Mouse (Mus musculus) thymus, postnatal 25 days (tissue): ENCODE measurements at regions not wholly inside any gene's neighbourhood (a gene's known extent, or its start where the extent isn't known, plus 50 kb on each side); places are given as distances from the start of the nearest gene placed in this dataset.

Experiments
- DNase-seq: peaks from one replicate; pipeline ENCODE4 v3.0.0; 2022

DNA sequence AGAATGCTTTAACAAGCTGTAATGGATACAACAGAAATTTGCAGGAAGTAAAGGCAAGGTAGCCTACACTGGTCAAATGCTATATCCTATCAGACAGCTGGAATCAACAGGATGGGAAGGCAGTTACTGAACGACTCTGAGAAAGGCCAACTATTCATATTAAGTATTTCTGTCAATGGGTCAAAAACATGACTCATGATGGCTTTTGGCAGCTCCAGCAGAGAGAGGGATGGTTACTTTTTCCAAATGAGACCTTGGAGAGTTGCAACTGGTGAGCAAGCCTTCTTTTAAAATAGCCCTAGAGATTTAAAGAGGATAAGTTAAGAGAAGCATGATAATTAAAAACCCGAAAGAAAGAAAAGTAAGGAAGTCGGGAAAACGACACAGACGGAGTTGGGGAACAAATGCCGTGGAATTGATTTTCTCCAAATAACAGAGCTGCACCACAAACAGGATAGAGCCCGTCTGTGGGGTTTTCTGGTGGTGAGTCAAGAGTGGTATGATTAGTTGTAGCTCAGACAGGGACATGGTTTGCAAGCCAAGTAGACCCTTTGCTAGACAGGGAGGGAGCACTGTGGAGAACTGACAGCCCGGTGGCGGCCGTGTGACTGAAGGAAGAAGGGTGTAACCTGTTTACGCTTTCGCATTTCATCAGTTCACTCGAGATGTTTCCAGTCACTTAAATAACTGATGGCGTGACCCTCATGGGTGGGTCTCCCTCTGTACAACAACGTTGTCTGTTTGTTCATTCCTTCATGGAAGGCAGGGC lies 3638.1 kb upstream of the Gm7489 start:
- no peak for DNase-seq

DNA sequence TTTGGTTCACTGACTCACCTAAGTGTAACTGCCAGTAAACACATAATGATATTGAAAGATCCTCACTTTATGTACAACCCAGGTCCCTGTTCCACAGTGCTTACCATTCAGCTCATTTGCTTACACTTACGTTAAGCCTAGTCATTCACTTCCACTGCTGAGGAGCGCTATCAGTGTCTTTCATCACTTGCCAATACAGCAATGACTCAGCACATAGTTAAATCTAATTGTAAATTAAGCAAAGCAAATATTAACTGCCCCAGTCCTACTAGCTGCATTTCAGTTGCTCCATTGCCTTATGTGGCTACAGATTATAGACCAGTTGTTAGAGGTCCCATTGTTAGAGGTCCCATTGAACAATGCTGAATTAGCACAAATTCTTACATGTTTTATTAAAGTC lies 3624.6 kb upstream of the Gm7489 start:
- DNase-seq, result no peak

DNA sequence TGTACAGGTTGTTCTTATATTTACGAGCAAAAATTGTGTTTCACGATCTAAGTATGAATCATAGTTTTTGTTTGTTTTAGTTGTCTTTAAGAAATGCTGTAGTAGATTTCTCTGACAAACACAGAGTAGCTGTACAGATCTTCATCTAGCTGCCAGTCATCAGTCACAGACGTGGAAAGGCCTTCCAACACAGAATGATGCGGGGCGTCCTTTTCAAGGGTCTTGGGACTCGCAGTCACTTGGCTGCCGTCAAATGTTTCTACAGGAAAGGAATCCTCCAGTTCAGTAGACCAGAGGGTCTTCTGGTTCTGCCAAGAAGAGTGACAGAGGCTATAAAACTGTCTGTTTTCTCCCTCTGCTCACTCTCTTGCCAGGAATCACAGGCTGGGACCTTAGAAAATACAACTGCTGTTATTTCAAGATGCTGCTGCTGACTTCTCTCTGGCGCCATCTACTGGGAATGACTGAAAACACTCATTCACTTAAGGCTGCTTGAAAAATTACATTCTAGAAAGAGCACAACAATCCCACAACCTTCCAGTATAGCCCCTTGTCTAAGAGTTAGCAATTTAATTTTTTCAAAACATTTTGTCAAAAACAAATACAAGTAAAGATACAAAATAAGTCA lies 3623.3 kb upstream of the Gm7489 start:
- DNase-seq, result peak; percentile 66

DNA sequence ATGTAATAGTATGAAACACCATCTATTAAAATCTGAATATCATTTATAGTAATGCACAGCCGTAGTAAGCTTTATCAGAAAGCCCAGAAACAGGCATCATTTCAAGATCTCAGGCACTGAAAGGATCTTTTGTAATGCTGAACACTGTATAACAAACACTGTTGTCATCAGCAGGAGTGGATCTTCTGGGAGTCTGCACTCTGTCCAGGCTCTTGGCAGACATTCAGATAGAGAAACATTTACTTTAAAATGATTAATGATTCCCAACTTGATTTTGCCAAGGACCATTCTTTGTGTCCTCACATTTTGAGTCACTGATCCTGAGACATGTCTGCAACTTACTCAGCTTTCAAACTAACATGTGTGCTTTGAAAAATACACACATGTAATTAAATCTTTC lies 3617.2 kb upstream of the Gm7489 start:
- no peak for DNase-seq

DNA sequence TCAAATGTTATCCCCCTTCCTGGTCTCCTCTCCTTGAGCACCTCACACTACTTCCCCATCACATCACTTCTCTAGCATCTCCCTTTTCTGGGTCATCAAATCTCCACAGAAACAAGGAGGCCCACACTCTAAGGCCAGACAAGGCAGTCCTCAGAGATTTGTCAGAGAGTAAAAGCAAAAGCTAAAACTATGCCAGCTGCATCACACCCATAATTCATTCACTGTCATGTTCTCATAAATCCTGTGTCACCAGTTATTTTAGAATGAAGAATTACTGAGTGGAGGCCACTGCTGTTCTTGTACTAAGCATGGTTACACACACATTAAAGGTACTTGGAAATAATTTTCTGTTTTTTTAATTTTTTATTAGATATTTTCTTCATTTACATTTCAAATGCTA lies 3613.1 kb upstream of the Gm7489 start:
- DNase-seq, result no peak

DNA sequence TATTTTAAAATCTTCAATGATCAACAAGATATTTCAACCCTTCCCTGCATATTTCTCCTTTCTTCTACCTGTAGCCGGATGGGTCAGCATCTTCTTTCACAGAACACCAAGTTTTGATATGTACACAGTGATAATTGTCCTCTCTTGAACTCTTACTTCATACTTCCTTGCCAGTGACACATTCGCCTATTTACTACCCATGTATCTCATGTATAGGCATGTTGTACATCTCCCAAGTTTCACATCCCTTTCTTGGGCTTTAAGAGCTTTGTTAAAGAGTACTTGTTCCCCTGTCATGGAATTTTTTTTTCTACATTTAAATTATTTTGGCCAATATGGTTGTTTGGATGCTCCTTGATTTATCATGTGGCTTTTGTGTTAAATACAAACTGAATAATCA lies 3602.1 kb upstream of the Gm7489 start:
- DNase-seq, result no peak

DNA sequence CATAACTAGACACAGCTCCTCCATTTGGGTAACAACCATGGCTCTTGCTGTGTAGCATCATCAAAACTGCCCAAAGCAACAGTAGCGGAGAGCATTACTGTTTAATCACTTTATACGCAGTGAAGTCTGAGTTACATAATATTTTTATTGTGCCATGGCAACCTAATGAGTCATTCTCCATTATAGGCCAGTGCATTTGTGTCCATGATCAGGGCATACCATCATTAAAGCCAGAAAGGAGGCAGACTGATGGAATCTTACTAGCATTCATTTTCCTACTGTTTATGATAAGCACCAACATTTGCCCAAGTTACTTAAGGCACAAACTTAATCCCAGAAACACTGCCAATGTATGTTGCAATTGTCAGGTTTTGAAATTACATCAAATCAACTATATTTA lies 3601.2 kb upstream of the Gm7489 start:
- DNase-seq, result no peak

DNA sequence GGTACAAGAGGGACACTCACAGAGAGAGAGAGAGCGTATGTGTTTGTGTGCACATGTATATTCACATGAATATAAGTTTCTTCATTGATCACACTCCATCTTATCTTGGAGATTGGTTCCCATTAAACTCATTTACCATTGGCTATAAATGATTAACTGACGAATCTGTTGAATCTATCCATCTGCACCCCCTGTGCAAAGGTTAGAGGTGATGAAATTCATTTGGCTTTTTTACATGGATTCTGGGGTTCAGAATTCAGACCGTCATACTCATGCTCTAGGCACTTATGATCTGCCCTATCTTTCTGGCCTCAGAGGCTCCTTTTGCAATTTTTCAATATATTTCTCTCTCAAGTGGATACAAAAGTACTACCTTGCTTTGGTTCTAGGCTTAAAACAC lies 3582.9 kb upstream of the Gm7489 start:
- DNase-seq, result no peak

DNA sequence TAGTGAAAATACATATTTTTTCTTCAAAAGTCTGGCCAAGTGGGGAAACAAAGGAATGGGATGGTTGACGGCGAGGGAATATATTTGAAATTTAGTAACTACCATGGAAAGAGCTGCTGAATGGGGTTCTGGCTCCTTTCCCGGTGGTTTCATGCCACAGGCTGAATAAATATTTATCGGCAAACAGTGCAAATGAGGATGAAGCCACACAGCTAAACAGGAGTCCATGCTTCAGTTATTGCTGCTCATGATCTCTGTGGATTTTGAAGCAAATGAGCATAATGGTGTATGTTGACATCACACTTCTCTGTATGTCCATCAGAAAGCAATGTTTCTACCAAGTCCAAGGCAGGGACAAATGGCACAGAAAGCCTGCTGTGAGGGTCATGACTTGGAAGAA lies 3580.6 kb upstream of the Gm7489 start:
- no peak for DNase-seq

DNA sequence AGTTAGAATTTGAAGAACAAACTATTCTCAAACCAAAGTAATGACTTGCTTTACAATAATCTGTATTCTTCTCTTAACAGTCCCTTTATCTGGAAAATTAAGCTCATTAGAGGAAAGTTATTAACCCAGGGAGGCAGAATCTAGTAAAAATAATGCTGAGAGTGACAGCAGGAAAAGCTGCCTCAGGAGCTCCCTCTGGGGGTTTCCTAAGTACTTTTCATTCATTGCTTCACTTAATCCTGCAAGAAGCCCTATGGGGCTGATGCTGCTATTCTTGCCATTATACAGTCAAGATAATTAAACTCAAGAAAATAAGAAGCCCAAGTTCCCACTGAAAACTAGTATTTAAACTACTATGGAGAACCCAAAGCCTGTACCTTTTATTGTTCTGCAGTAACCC lies 3563.9 kb upstream of the Gm7489 start:
- DNase-seq, result peak; percentile 11

DNA sequence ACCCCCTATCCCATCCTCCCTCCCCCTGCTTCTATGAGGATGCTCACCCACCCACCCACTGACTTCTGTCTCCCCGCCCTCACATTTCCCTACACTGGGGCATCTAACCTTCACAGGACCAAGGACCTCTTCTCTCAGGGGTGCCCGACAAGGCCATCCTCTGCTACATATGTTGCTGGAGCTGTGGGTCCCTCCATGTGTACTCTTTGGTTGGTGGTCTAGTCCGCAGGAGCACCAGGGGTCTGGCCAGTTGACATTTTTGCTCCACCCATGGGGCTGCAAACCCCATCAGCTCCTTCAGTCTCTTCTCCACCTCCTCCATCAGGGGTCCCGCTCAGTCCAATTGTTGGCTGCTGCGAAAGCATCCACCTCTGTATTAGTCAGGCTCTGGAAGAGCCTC lies 3539.2 kb upstream of the Gm7489 start:
- no peak for DNase-seq

DNA sequence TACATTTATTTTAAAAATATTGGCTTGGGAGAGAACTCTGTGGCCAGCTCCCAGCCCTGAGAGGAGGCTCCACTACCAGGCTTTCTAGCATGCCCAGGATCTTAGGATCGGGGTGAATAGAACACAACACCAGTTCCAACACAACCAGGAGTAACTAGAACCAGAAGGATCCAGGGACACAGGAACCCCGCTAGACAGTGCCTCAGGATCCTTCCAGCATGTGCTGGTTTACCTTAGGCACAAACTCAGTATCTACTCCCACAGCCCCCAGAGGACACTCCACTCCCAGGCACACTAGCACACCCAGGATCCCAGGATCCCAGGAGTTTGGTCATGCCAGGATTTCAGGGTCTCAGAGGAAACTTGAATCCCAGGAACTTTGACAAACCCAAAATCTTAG lies 3537.8 kb upstream of the Gm7489 start:
- DNase-seq, result no peak

DNA sequence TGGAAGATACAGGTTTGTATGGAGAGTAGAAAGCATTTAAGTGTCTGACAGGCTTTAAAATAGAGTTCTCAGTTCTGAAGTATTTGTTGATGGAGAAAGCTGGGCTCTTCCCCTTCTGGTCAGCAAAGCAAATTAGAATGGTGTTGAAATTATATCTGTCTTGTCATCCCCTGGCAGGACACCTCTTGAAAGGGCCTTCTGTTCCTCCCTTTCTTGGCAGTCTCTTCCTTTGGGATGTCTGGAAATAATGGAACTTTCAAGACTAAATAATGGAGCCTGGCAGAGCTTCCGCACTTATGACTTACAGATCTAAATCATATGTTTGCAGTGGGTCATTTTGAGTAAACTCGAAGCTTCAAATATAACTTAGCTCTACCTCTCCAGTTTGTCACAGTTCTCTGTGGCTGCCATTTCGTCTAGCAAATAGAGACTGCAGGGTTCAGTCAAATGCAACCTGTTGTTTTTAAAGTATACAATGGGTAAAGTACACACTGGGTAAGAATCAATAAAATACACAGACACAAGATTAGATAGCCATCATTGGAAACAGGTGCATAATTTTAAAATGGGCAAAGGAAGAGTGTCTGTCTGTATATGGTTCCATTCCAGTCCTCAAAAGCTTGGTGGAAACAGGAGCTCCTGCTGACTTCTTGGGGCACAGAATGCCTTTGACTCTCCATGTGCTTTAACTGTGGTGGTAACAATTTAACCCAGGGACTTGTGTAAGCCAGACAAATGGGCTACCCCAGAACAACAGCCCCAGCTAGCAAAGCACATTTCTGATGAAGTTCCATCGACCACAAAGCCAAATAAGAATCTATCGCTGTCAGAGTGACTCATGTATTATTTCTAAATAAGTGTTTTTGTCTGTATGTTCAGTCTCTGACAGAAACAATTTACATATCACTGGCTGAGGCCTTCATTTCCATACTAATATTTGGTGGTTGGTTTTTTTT lies 3524.4 kb upstream of the Gm7489 start:
- no peak for DNase-seq

DNA sequence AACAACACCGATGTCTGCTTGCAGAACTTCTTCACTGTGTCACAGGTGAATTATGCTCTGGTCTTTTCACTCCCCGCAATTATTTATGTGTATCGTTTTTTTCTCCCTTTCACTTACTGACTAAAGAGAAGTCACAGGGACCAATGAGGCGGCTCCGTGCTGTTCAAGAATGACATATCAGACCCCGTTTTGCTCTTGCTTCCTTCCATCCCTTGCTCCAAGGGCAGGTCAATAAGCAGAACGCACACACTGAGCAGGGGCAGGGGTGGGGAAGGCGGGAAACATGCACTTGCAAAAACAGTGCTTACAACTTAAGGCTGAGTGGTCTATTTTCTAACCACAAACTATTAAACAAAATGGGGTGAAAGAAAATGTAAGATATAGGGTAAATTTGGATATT lies 3523.4 kb upstream of the Gm7489 start:
- peak; percentile 22 for DNase-seq

DNA sequence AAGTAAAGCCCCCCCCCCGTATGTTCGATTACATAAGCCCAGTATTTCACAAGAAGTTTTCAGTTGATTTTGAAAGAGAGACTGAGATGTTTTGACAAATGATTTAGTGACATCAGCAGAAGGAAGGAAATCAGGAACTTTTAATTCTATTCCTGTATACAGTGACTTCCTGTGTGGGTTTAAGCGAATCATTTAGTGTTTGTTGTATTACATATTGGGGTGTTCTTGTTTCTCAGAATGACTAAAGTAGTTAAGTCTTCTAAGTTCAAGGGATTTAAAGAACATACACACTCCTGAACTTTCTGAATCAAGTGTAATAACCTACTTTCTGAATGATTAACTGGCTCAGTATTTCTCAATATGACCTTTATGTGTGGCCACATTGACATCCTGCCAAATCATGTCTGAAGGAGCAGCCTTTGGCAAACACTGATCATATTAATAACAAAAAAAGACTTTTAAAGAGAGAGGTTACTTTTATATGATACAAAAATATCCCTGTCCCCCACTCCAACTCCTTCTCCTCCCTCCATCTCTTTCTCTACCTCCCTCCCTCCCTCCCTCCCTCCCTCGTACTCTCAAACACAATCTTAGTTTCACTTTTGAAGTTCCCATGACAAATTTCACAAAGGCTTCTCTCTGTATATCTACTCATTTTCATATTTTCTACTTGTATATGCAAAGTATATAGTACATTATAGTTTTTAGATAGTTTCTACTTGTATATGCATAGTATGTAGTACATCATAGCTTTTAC lies 3522.8 kb upstream of the Gm7489 start:
- no peak for DNase-seq

DNA sequence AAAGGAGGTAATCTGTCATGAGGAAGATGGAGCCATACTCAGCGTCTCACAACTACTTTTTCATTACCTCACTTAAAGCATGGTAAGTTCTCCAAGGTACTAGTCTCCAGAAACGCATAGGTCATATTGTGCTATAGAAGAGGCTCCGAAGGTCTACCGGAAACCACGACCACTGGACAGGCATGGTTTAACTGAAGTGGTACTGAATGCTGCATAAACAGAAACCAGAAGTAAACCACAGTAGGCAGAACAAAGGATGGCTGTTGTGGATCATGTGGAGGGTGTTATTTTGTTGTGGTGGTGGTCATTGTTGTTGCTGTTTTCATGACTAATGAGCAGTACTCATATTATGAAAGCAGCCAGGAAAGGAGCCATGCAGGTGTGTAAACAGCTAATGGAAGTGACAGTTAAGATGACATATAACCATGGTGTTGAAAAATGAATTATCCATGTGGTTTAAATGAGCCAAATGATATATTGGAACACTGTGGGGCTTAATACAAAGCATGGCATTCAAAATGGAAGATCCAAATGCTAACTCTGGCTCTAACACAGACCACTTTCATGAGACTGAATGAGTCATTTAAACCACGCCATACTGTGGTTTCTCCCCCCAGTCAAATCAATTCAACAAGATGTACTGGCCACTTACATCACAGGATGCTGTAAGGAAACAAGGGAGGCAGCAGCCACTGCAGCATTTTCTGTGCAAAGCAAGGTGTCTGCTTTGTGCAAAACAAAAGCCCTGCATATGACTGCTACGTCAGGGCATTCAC lies 3484.5 kb upstream of the Gm7489 start:
- DNase-seq, result no peak

DNA sequence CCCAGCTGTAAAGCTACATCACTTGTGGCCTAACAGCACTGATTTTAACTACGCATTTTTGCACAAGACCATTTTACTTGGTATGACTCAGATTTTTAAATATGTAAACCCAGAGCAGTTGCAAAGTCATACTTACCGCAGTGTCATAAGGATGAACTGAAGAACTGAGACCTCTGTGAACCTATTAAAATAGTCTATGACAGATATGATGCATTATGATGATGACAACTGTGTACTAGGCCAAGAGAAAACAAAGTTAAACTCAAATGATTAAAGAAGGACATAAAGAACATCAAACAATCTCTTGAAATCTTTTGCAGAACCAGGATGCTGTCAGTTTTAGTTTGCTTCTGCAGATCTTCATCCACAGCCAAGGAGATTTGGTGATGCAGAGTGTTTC lies 3483.3 kb upstream of the Gm7489 start:
- DNase-seq, result no peak

DNA sequence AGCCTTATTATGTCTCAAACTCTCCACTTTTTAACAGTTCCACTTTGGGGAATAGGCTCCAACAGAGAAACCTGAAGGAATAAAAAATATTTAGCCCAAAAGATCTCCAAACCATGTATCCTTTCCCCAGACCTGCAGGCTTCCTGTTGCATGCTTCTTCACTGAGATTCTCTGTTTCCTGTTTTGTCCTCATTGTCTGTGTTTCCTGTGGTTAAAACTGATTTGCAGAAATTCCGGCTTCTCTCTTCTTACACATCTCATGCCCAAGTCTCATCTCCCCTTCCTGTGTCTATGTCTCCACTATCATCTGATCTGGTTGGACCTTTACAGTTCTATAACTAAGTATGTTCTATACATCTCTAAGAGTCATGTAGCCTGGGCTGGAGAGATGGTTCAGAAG lies 3482.2 kb upstream of the Gm7489 start:
- DNase-seq, result no peak

DNA sequence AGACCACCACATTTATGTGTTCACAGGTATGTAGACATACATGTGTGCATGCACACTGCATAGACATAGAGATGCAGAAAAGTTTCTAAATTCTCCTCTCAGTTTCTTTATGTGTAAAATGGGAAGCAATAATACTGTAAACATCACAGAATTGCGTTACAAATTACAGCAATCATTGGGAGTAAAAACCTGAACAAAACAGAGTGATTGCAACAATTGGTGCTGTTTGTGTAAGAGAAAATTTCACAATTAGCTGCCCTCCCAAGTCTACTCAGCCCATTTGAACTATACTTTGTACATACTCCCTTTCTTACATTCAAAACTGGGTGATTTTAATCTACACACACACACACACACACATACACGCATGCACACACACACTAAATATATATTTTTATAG lies 3480.8 kb upstream of the Gm7489 start:
- DNase-seq, result no peak

DNA sequence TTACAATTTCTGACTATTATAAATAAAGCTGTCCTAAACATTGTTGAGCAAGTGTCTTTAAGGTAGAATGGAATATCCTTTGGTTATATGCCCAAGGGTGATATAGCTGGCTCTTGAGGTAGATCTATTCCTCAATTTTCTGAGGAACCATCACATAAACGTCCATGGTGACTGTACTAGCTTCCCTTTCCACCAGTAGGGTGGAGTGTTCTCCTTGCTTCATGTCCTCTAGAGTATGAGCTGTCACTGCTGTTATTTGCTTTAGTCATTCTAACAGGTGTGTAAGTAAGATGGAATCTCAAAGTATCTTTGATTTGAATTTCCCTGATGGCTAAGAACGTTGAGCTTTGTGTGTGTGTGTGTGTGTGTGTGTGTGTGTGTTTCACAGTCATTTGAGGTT lies 3475.7 kb upstream of the Gm7489 start:
- no peak for DNase-seq

DNA sequence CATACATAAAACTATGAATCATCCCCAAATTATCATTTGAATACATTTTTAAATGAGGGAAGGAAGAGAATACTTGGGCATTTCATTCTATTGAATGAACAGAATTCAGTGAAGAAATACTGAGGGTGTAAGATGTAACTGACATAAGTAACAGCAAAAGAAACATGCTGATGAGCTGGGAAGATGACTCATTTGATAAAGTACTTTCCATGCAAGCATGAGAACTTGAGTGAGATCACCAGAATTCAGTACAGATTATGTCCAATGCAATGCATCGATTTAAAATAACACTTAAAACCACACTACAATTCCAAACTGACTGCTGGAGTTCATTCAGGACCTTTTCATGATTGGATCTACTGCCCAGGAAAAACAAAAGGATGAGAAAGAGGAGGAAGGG lies 3467.1 kb upstream of the Gm7489 start:
- DNase-seq, result no peak

DNA sequence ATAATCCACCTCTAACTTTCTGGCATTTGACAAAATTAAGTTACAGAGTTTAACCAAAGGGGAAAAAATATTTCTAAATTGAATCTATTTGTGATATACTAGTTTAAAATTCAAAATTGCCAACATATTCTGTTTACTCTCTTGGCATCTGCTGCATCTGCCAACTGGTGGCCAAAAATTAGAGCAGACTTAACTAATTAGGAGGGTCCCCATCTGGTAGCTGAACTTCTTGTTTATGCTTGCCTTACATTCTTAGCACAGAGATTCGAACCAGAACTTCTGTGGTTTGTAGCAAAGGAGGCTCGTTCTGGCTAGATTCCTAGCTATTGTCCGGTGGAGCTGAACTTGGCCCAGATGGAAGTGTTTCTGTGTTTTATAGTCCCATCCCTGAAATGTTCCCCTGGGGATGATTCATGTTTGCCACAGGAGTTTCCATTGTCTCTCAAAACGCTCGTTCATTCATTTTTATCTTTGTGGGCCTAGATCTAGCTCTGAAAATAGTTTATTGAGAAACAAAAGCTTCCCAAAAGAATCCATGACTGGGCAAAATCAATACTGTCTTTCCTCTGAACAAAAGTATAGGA lies 3461.5 kb upstream of the Gm7489 start:
- DNase-seq, result no peak
